Mouse (Mus musculus) gastrocnemius, postnatal 4 days (tissue): Measurements from ENCODE around the gene Ptges2. TPM values are rescaled to one million over a fixed set of nuclear protein-coding genes. Genes with fewer than 3 reads are reported as not detected.

ENCODE experiments used
- DNase-seq, 2 experiments: peaks; one replicate each; pipeline ENCODE4 v3.0.0; 2021 to 2022; ENCODE audit warnings: low spot score in 2 of 2, mixed read lengths in 2 of 2
- total RNA-seq, 2 experiments: library from RNA; stranded (reverse); gene quantifications; 2 replicates each; pipeline ENCODE4 v1.2.3; 2021

Ptges2 gene
- total RNA-seq, 2 experiments from 2014 or later, result 35.1 to 41.4 TPM

GRCm38 (mm10) chr2:32367315-32367714, 28.4 kb upstream of the Ptges2 start:
- DNase-seq, result no peak

DNA sequence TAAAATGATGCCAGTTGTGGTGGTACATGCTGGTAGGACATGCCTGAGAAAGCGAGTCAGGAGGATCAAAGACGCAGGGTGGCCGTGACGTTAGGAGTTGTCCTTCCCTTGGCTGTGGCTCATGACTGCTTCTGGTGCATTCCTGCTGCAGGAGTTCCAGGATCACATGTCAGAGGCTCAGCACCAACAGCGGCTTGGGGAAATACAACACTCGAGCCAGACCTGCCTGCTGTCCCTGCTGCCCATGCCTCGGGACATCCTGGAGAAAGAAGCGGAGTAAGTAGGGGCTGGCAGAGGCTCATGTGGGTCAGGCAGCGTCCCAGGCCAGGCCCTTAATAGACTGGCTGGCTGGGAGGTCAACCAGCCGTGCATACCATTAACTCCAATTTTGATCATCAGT, 21.5 kb upstream of the Ptges2 start:
- no peak for DNase-seq

- no peak for DNase-seq
Measured at GRCm38 (mm10) chr2:32375317-32375940, 20.3 kb upstream of the Ptges2 start.

DNA sequence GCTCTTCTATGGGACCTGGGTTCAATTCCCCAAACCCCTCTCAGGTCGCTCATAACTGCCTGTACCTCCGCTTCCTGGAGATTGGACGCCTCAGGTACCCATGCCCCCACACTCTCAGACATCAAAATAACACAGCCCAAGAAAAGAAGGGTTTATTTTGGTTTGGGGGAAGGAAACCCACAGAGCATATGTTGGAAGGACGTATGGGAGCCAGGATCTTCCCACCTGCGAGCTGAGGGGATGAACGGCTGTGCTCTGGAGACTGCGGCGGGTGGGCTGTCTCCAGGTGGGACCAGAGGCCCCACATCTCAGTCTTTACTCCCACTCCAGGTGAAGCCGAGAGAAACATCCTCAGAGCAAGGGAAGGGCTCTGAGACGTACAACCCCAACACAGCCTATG, 18.7 kb upstream of the Ptges2 start:
- DNase-seq, result no peak

GRCm38 (mm10) chr2:32380001-32380500, 15.6 kb upstream of the Ptges2 start:
- DNase-seq, result no peak

- no peak for DNase-seq
Measured at GRCm38 (mm10) chr2:32381141-32381774, 14.4 kb upstream of the Ptges2 start.

DNA sequence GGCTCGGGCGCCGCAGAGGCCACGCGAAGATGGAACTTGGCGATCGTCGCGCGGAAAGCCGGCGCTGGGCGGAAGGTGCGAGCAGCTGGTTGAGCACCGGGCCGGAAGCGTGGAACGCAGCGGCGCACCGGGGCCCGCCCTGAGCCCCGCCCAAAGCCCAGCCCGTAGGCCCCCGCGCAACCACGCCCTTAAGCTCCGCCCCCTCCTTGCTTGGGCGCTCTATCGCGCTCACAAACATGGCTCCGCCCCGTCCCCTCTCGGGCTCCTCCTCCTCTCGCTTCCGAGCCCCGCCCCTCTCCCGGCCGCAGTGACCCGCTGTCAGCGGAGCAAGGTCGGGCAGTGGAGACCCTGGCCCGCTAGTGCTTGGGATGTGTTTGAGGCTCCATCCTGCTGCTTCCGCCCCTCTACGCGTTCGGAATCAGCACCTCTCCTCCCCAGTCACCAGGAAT, 13.9 kb upstream of the Ptges2 start, which contains the start of gene 1110008P14Rik:
Gene 1110008P14Rik, minus strand, starts transcription at position 164 of the 449 bp plus-strand sequence.
- peak; percentile 84 to 93 for DNase-seq

- DNase-seq, result no peak
Measured at GRCm38 (mm10) chr2:32382689-32383088, 13.0 kb upstream of the Ptges2 start.

GRCm38 (mm10) chr2:32387706-32388490, 7.8 kb upstream of the Ptges2 start, which contains the start of gene Lcn2:
TSS of gene Lcn2 (minus strand) at chr2:32388252.
- DNase-seq, result no peak

- DNase-seq, result no peak
Measured at GRCm38 (mm10) chr2:32389157-32389556, 6.5 kb upstream of the Ptges2 start.

DNA sequence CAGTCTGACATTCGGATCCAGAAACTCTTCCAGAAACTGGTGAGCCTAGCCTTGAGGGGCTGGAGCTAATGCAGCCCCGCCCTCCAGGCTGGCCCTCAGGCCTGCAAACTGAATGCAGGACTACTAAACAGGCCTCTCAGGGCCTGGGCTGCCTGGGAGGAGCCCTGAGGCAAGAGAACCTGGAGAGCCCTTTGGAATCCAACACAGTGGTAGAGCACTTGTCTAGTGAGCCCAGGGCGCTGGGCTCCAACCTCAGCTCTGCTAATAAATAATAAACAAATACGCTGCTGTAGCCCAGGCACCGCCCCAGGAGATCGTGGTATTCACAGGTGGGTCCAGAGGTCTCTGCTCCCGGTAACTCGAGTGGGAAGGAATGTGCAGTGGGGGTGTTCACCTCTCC, 4.8 kb upstream of the Ptges2 start:
- no peak for DNase-seq

- no peak for DNase-seq
Measured at GRCm38 (mm10) chr2:32392063-32392462, 3.6 kb upstream of the Ptges2 start.

DNA sequence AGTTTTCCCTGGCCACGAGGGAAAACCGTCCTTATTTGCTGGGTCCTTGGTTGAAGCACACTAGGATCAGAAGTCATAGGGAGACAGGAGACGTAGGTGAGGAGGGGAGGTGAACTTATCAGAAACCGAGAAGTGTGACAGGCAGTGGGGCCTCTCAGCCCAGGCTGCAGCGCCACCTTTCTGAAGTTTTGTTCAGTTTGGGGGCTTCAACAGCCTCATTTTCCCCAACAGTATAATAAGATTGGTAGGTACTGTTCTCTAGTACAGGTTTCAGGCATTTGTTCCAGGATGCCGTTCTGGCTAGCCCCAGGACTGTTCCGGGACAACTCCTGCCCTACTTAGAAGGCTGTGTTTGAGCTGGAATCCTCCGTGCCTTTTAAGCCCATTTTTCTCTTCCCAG, 723 bp upstream of the Ptges2 start:
- peak in 1 of 2 experiments; percentile 34 for DNase-seq

- peak; percentile 72 to 89 for DNase-seq
Measured at GRCm38 (mm10) chr2:32395946-32396621, 388 bp downstream of the Ptges2 start.

- DNase-seq, result no peak
Measured at GRCm38 (mm10) chr2:32396695-32397094, 999 bp downstream of the Ptges2 start.

- peak; percentile 87 to 93 for DNase-seq
Measured at GRCm38 (mm10) chr2:32404663-32405062, 9.0 kb downstream of the Ptges2 start.

- DNase-seq, result no peak
Measured at GRCm38 (mm10) chr2:32407144-32407824, 11.6 kb downstream of the Ptges2 start.

DNA sequence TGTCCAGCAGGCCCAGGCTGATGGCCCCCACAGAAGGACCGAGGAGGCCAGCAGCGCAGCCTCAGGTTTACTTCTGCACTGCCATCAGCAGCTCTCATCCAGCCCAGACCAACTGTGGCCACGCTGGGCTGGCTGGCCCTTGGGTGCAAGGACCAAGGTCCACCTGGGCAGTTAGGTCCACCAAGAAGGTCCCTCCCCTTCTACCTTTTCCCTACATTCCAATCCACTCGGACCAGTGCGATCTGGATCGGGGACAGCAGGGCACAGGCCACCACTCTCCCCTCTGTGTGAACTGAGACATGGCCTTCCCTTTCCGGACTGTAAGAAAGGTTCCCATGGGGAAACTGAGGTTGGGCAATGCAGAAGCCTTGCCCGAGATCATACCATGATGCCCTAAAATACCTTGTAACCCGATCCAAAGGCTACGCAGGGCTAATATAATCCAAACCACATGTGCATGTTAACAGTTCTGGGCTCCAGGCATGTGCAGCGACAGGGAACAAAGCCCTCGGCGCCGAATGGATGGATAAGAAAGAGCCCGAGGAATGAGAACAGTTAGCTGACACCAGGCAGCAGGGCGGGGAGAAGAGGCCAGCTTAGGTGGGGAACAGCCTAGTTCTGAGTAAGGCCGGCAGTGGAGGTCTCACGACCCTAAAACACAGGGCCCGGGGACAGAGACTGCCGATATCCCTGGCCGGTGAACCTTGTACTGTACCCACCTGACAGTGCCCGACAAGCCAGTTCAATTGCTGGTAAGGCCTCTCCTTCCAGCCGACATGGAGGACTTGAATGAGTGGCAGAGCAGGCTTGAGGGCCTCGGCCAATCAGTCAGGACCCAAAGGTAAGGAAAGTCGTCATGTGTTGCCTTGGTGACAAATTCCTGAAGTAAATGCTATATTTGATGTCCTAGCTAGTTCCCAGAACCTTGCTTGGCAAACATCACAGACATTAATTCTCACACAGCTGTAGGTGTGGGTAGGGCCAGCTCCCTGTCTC, 13.0 kb downstream of the Ptges2 start:
- no peak for DNase-seq

DNA sequence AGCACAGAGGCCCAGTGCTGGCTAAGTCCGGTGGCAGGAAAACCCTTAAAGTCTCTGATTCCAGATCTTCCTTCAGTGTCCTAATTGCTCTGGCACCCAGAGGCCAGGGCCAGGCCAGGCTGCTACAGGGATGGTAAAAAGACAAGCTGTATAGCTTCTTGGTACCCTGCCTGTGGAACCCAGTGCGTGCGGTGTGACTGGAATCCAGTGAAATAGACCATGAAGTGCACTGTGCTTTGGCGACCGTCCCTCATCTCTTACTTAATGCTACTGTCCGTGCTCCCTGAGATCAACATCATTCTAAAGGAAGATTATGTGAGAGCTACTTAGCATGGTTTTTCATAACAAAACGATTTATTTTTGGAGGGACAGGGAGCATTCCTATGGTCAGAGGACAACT, 15.7 kb downstream of the Ptges2 start:
- no peak for DNase-seq
